Mouse (Mus musculus): ENCODE data around the gene Map7d1. TPM values are rescaled to one million over a fixed set of nuclear protein-coding genes. Genes with fewer than 3 reads are reported as not detected.
A peak's percentile ranks its signal among the peaks of the same experiment; 100 is the strongest.

Map7d1 gene
- polyA plus RNA-seq, 1 experiment from 2014 or later: 27.2 TPM

DNA sequence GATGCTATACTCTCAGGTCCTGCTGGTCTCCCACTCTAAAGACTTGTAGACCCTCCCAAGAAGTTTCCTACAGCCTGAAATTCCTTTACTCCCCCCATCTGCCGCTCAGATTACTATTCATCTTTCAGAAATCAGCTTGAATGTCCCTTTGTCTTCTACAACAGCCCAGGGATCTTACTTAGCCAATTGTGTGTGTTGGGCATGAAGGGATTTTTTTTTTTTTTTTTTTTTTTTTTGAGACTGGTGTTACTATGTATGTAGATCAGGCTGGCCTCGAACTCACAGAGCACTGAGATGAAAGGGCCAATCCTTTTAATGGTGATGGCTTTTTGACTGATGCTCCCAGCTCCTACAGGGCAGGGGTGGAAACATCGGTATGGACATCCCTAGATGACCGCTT, 39.8 kb upstream of the Map7d1 start:
- Histone ChIP-seq H3K9ac (replicated peaks; ENCODE audit: low read depth) (no peak overlapping the region), H3K4me1 (ENCODE audit: insufficient read depth, low read depth, low read length) (peaks cover 15% of the 10 kb centered on the region), H3K36me3 (ENCODE audit: insufficient read depth, low read length) (no peaks in the 10 kb centered on the region), H3K27me3 (replicated peaks; ENCODE audit: insufficient read depth, low read length) (peaks cover 10% of the 10 kb centered on the region), H3K9me3 (ENCODE audit: low read length) (no peaks in the 10 kb centered on the region), H3K4me3 (ENCODE audit: low read depth, low read length) (no peak overlapping the region), H3K27ac (ENCODE audit: low read length) (no peak overlapping the region), H3K4me2 (replicated peaks; ENCODE audit: low read depth, low read length) (no peak overlapping the region)
- no peak for DNase-seq (ENCODE audit: low spot score)
- WGBS: 43% methylated on average over 4 of the region's 4 CpGs
- ATAC-seq: no peak
- no peak for TF ChIP-seq CTCF (IDR thresholded peaks at IDR 0.05)
- no peak for TF ChIP-seq EP300 (IDR thresholded peaks at IDR 0.05)

DNA sequence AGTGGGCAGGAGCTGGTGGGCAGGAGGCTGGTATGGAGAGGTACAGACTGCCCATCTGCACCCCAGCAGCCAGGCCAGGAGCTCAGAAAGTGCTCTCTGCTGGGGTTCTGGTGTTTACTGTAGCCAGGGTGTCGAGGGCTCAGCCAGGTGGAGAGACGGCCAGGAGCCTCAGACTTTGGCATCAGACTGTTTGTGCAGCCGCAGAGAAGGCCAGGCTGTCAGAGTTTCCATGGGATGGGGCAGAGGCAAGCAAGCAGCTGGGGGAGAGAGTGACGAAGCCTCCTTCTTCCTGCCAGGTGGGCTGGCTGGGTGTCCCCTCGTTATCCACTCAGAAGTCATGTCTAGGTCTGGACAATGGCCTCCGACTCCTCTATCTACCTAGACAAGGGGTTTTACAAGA, 39.0 kb upstream of the Map7d1 start:
- TF ChIP-seq EP300 (IDR thresholded peaks at IDR 0.05) (no peak), CTCF (IDR thresholded peaks at IDR 0.05) (no peak)
- Histone ChIP-seq H3K4me2 (replicated peaks; ENCODE audit: low read depth, low read length) (no peak overlapping the region), H3K9ac (replicated peaks; ENCODE audit: low read depth) (no peak overlapping the region), H3K9me3 (ENCODE audit: low read length) (no peaks in the 10 kb centered on the region), H3K36me3 (ENCODE audit: insufficient read depth, low read length) (no peaks in the 10 kb centered on the region), H3K4me3 (ENCODE audit: low read depth, low read length) (no peak overlapping the region), H3K27ac (ENCODE audit: low read length) (no peak overlapping the region), H3K4me1 (ENCODE audit: insufficient read depth, low read depth, low read length) (peaks cover 10% of the 10 kb centered on the region; the same call in 1 of the 2 replicates), H3K27me3 (replicated peaks; ENCODE audit: insufficient read depth, low read length) (peaks cover 3% of the 10 kb centered on the region; the same call in 1 of the 2 replicates)
- no peak for ATAC-seq
- 67% methylated on average over 6 of the region's 6 CpGs for WGBS
- DNase-seq (ENCODE audit: low spot score): no peak

DNA sequence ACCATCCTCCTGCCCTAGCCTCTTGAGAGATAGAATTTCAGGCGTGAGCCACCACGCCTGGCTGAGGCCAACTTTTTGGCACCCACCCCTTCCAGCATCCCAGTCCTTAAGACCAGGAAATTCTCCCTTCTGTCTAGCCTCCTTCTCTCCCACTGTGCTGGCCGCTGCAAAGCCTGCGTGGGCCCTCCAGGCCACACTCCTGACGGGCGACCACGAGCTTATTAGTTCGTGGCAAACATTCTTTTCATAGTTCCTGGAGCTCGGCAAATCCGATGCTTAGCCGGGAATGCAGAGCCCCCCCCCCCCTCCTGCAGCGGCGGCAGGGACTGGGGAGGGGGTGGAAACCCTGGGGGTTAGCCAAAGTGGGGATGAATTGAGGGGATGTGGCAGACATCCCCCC, 35.1 kb upstream of the Map7d1 start:
- Histone ChIP-seq H3K36me3 (ENCODE audit: insufficient read depth, low read length) (no peaks in the 10 kb centered on the region), H3K27me3 (replicated peaks; ENCODE audit: insufficient read depth, low read length) (peaks cover 8% of the 10 kb centered on the region; the same call in 1 of the 2 replicates), H3K4me2 (replicated peaks; ENCODE audit: low read depth, low read length) (no peak overlapping the region), H3K27ac (ENCODE audit: low read length) (no peak overlapping the region), H3K9ac (replicated peaks; ENCODE audit: low read depth) (no peak overlapping the region), H3K9me3 (ENCODE audit: low read length) (no peaks in the 10 kb centered on the region), H3K4me1 (ENCODE audit: insufficient read depth, low read depth, low read length) (peaks cover 3% of the 10 kb centered on the region; the same call in 1 of the 2 replicates), H3K4me3 (ENCODE audit: low read depth, low read length) (no peak overlapping the region)
- ATAC-seq (no peak), DNase-seq (ENCODE audit: low spot score) (no peak)
- 25% methylated on average over 13 of the region's 13 CpGs for WGBS
- TF ChIP-seq CTCF (IDR thresholded peaks at IDR 0.05): no peak
- TF ChIP-seq EP300 (IDR thresholded peaks at IDR 0.05): no peak

DNA sequence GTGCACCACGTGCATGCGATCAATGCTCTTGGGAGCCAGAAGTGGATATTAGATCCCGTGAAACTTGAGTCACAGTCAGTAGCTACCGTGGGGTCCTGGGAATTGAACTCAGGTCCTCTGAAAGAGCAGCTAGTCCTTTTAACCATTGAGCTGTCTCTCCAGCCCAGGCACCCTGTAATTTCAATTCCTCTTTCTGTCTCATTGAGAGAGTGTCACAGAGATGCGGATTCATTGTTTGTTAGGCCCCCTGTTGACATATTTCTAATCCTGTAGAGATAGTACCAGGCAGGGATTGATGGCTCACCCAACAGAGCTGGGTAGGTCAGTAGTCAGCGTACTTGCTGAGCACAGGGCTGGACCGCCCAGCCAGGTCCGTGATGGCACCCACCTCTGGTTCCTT, 34.2 kb upstream of the Map7d1 start:
- no peak overlapping the region for H3K4me3 ChIP-seq (ENCODE audit: low read depth, low read length)
- H3K36me3 ChIP-seq (ENCODE audit: insufficient read depth, low read length): no peaks in the 10 kb centered on the region
- DNase-seq (ENCODE audit: low spot score): no peak
- no peak for ATAC-seq
- no peak overlapping the region for H3K4me2 ChIP-seq (replicated peaks; ENCODE audit: low read depth, low read length)
- H3K9me3 ChIP-seq (ENCODE audit: low read length): no peaks in the 10 kb centered on the region
- H3K27ac ChIP-seq (ENCODE audit: low read length): no peak overlapping the region
- H3K27me3 ChIP-seq (replicated peaks; ENCODE audit: insufficient read depth, low read length): peaks cover 14% of the 10 kb centered on the region; the same call in 1 of the 2 replicates
- no peak overlapping the region for H3K9ac ChIP-seq (replicated peaks; ENCODE audit: low read depth)
- no peak for TF ChIP-seq CTCF (IDR thresholded peaks at IDR 0.05)
- TF ChIP-seq EP300 (IDR thresholded peaks at IDR 0.05): no peak
- WGBS: 87% methylated on average over 8 of the region's 8 CpGs
- peaks cover 4% of the 10 kb centered on the region; the same call in 1 of the 2 replicates for H3K4me1 ChIP-seq (ENCODE audit: insufficient read depth, low read depth, low read length)

GRCm38 (mm10) chr4:126288085-126288666, 32.0 kb upstream of the Map7d1 start:
- Histone ChIP-seq H3K36me3 (ENCODE audit: insufficient read depth, low read length) (no peaks in the 10 kb centered on the region), H3K4me2 (replicated peaks; ENCODE audit: low read depth, low read length) (no peak overlapping the region), H3K4me1 (ENCODE audit: insufficient read depth, low read depth, low read length) (peaks cover 4% of the 10 kb centered on the region; the same call in 1 of the 2 replicates), H3K9ac (replicated peaks; ENCODE audit: low read depth) (no peak overlapping the region), H3K9me3 (ENCODE audit: low read length) (no peaks in the 10 kb centered on the region), H3K4me3 (ENCODE audit: low read depth, low read length) (no peak overlapping the region), H3K27ac (ENCODE audit: low read length) (no peak overlapping the region), H3K27me3 (replicated peaks; ENCODE audit: insufficient read depth, low read length) (peaks cover 21% of the 10 kb centered on the region; the same call in 1 of the 2 replicates)
- ATAC-seq (no peak), DNase-seq (ENCODE audit: low spot score) (no peak)
- WGBS: 30% methylated on average over 17 of the region's 17 CpGs
- TF ChIP-seq EP300 (IDR thresholded peaks at IDR 0.05) (no peak), CTCF (IDR thresholded peaks at IDR 0.05) (no peak)

GRCm38 (mm10) chr4:126287302-126287995, 31.3 kb upstream of the Map7d1 start:
- TF ChIP-seq CTCF (IDR thresholded peaks at IDR 0.05) (no peak), EP300 (IDR thresholded peaks at IDR 0.05) (no peak)
- Histone ChIP-seq H3K9ac (replicated peaks; ENCODE audit: low read depth) (no peak overlapping the region), H3K9me3 (ENCODE audit: low read length) (no peaks in the 10 kb centered on the region), H3K27me3 (replicated peaks; ENCODE audit: insufficient read depth, low read length) (peaks cover 21% of the 10 kb centered on the region; the same call in 1 of the 2 replicates), H3K36me3 (ENCODE audit: insufficient read depth, low read length) (no peaks in the 10 kb centered on the region), H3K4me3 (ENCODE audit: low read depth, low read length) (no peak overlapping the region), H3K27ac (ENCODE audit: low read length) (no peak overlapping the region), H3K4me2 (replicated peaks; ENCODE audit: low read depth, low read length) (no peak overlapping the region), H3K4me1 (ENCODE audit: insufficient read depth, low read depth, low read length) (peaks cover 4% of the 10 kb centered on the region; the same call in 1 of the 2 replicates)
- 29% methylated on average over 11 of the region's 11 CpGs for WGBS
- ATAC-seq (peak; percentile 36; the same call in 1 of the 2 replicates), DNase-seq (ENCODE audit: low spot score) (peak; percentile 18)
